Mouse (Mus musculus) limb, embryonic 14.5 days (tissue): ENCODE measurements around the gene Epyc. TPM values are rescaled to one million over a fixed set of nuclear protein-coding genes. Genes with fewer than 3 reads are reported as not detected.
A peak's percentile ranks its signal among the peaks of the same experiment; 100 is the strongest.

ENCODE experiments used
- ATAC-seq: fragments of 200-750 bp; cut with Nextera tagmentation; 2 replicates; pipeline ENCODE4 v1.8.0; 2017; ENCODE audit warnings: low read depth, moderate number of reproducible peaks, moderate TSS enrichment; ENCODE audit not compliant: low FRiP score
- DNase-seq: peaks from one replicate; pipeline ENCODE4 v3.0.0-alpha.2; 2015; ENCODE audit warnings: low spot score
- H3K27ac ChIP-seq: fragments of 300-500 bp; sonication (generic); replicated peaks from 2 replicates; pipeline ENCODE4 v1.5.1; 2014; ENCODE audit warnings: low read depth, mild to moderate bottlenecking, low read length, moderate library complexity, mixed read lengths
- H3K27me3 ChIP-seq: fragments of 300-500 bp; sonication (generic); 2 replicates; pipeline ENCODE4 v1.6.1; 2014; ENCODE audit warnings: low read length, mixed read lengths; ENCODE audit not compliant: control insufficient read depth, insufficient read depth
- H3K36me3 ChIP-seq: fragments of 300-500 bp; sonication (generic); 2 replicates; pipeline ENCODE4 v1.6.1; 2014; ENCODE audit warnings: mild to moderate bottlenecking, low read length, moderate library complexity, mixed read lengths; ENCODE audit not compliant: control insufficient read depth, insufficient read depth
- H3K4me1 ChIP-seq: fragments of 300-500 bp; sonication (generic); 2 replicates; pipeline ENCODE4 v1.6.1; 2014; ENCODE audit warnings: antibody characterized with exemption, low read length, mixed read lengths; ENCODE audit not compliant: control insufficient read depth, insufficient read depth
- H3K4me2 ChIP-seq: fragments of 300-500 bp; sonication (generic); replicated peaks from 2 replicates; pipeline ENCODE4 v1.6.1; 2014; ENCODE audit warnings: low read depth, mild to moderate bottlenecking, low read length, moderate library complexity; ENCODE audit not compliant: severe bottlenecking
- H3K4me3 ChIP-seq: fragments of 300-500 bp; sonication (generic); replicated peaks from 2 replicates; pipeline ENCODE4 v1.5.1; 2014; ENCODE audit warnings: low read length
- H3K9ac ChIP-seq: fragments of 300-500 bp; sonication (generic); 2 replicates; pipeline ENCODE4 v1.6.1; 2014; ENCODE audit warnings: mild to moderate bottlenecking, low read depth, low read length, moderate library complexity; ENCODE audit not compliant: severe bottlenecking
- H3K9me3 ChIP-seq: fragments of 300-500 bp; sonication (generic); 2 replicates; pipeline ENCODE4 v1.6.1; 2016; ENCODE audit warnings: low read length; ENCODE audit not compliant: control insufficient read depth
- POLR2A ChIP-seq: fragments of 200-500 bp; IDR thresholded peaks from 2 replicates; pipeline ENCODE4 v1.8.0; 2012; ENCODE audit warnings: inconsistent platforms, mild to moderate bottlenecking, moderate library complexity, borderline replicate concordance; ENCODE audit not compliant: insufficient read depth, insufficient read length; ENCODE audit errors: extremely low read depth
- WGBS: fragments of 180-500 bp; shearing (Covaris S2); extraction: QIAGEN DNeasy Blood & Tissue Kit; methylation state at CpG from one replicate; pipeline ENCODE4 v1.1.7; 2014; 5-methylcytosine and 5-hydroxymethylcytosine counted together
- polyA plus RNA-seq, 2 experiments: library from polyadenylated mRNA; depleted of rRNA in 1 of 2; stranded (reverse) in 1 of 2; unstranded in 1 of 2; fragments of >200 nt; fragmentation: Nextera tagmentation in 1 of 2; extraction: Ambion mirVana in 1 of 2; gene quantifications; 2 replicates each; pipeline versions ENCODE4 v1.2.1 to v1.2.3; 2012 to 2014

The Epyc gene
- polyA plus RNA-seq, 2 experiments = 38.4 to 79.8 TPM

- H3K27me3 ChIP-seq = no peaks in the 10 kb centered on the region
- H3K36me3 ChIP-seq = no peaks in the 10 kb centered on the region
- H3K9ac ChIP-seq = no peak overlapping the region
- no peak for ATAC-seq
- no peak overlapping the region for H3K27ac ChIP-seq
- no peak overlapping the region for H3K4me2 ChIP-seq
- 76% methylated on average over 3 of the region's 3 CpGs for WGBS
- no peak overlapping the region for H3K4me3 ChIP-seq
- H3K4me1 ChIP-seq = no peaks in the 10 kb centered on the region; the same call in 1 of the 2 replicates
- peak; percentile 63 for DNase-seq
- no peak for TF ChIP-seq POLR2A
- H3K9me3 ChIP-seq = peaks cover 6% of the 10 kb centered on the region; the same call in 1 of the 2 replicates
These were observed 45.6 kb downstream of the Epyc start for GRCm38 (mm10) chr10:97689425-97689824.

- peaks cover 6% of the 10 kb centered on the region; the same call in 1 of the 2 replicates for H3K9me3 ChIP-seq
- H3K36me3 ChIP-seq = no peaks in the 10 kb centered on the region
- no peak for DNase-seq
- H3K9ac ChIP-seq = no peak within 1 kb of the TSS
- H3K4me2 ChIP-seq = no peak within 1 kb of the TSS
- no peak; the same call in 1 of the 2 replicates for ATAC-seq
- TF ChIP-seq POLR2A = no peak
- no peak within 1 kb of the TSS for H3K4me3 ChIP-seq
- no peak within 1 kb of the TSS for H3K27ac ChIP-seq
- H3K4me1 ChIP-seq = no peaks in the 10 kb centered on the region
- WGBS = 74% methylated on average over 20 of the region's 20 CpGs
- H3K27me3 ChIP-seq = no peaks in the 10 kb centered on the region
These were observed 49.0 kb downstream of the Epyc start, which contains the start of gene Ccer1 for GRCm38 (mm10) chr10:97692913-97693312. Ccer1 (plus strand) TSS chr10:97693059.

GRCm38 (mm10) chr10:97693398-97694135, 49.7 kb downstream of the Epyc start:
- Histone ChIP-seq H3K36me3 (no peaks in the 10 kb centered on the region), H3K4me1 (no peaks in the 10 kb centered on the region), H3K27ac (no peak overlapping the region), H3K9ac (no peak overlapping the region), H3K27me3 (no peaks in the 10 kb centered on the region), H3K9me3 (peaks cover 6% of the 10 kb centered on the region; the same call in 1 of the 2 replicates), H3K4me3 (no peak overlapping the region), H3K4me2 (no peak overlapping the region)
- WGBS = 95% methylated on average over 37 of the region's 37 CpGs
- no peak for ATAC-seq
- no peak for TF ChIP-seq POLR2A
- no peak for DNase-seq

- no peak overlapping the region for H3K9ac ChIP-seq
- H3K27me3 ChIP-seq = no peaks in the 10 kb centered on the region
- H3K36me3 ChIP-seq = no peaks in the 10 kb centered on the region
- no peak overlapping the region for H3K4me2 ChIP-seq
- ATAC-seq (no peak), DNase-seq (no peak)
- no peak overlapping the region for H3K4me3 ChIP-seq
- no peak overlapping the region for H3K27ac ChIP-seq
- no peaks in the 10 kb centered on the region for H3K9me3 ChIP-seq
- TF ChIP-seq POLR2A = no peak
- no peaks in the 10 kb centered on the region for H3K4me1 ChIP-seq
These were observed 58.5 kb downstream of the Epyc start for GRCm38 (mm10) chr10:97702321-97702720.

- Histone ChIP-seq H3K27me3 (no peaks in the 10 kb centered on the region), H3K36me3 (no peaks in the 10 kb centered on the region), H3K9me3 (no peaks in the 10 kb centered on the region), H3K4me1 (no peaks in the 10 kb centered on the region), H3K4me3 (no peak overlapping the region), H3K9ac (no peak overlapping the region), H3K4me2 (no peak overlapping the region), H3K27ac (no peak overlapping the region)
- DNase-seq (peak; percentile 69), ATAC-seq (no peak)
- WGBS = 61% methylated on average over 1 of the region's 1 CpGs
- no peak for TF ChIP-seq POLR2A
These were observed 60.7 kb downstream of the Epyc start for GRCm38 (mm10) chr10:97704562-97704961.

- no peaks in the 10 kb centered on the region for H3K4me1 ChIP-seq
- no peak overlapping the region for H3K27ac ChIP-seq
- ATAC-seq (peak; percentile 53; the same call in 1 of the 2 replicates), DNase-seq (peak; percentile 83)
- H3K9me3 ChIP-seq = no peaks in the 10 kb centered on the region
- H3K9ac ChIP-seq = no peak overlapping the region
- H3K36me3 ChIP-seq = no peaks in the 10 kb centered on the region
- no peak overlapping the region for H3K4me2 ChIP-seq
- WGBS = 3% methylated on average over 5 of the region's 5 CpGs
- H3K4me3 ChIP-seq = no peak overlapping the region
- TF ChIP-seq POLR2A = no peak
- H3K27me3 ChIP-seq = no peaks in the 10 kb centered on the region
These were observed 68.8 kb downstream of the Epyc start for GRCm38 (mm10) chr10:97712687-97713086.
